Mouse (Mus musculus) embryonic facial prominence, embryonic 11.5 days (tissue): ENCODE data around the gene Gm20489. TPM values are rescaled to one million over a fixed set of nuclear protein-coding genes. Genes with fewer than 3 reads are reported as not detected.

Experiments
- ATAC-seq: fragments of 200-750 bp; cut with Nextera tagmentation; replicated peaks from 2 replicates; pipeline ENCODE4 v1.8.0; 2017; ENCODE audit warnings: low read depth; ENCODE audit not compliant: insufficient number of reproducible peaks, low FRiP score, low TSS enrichment
- DNase-seq: peaks from one replicate; pipeline ENCODE4 v3.0.0-alpha.2; 2015; ENCODE audit warnings: low spot score
- H3K27ac ChIP-seq: fragments of 300-500 bp; sonication (generic); replicated peaks from 2 replicates; pipeline ENCODE4 v1.5.1; 2014; ENCODE audit warnings: mild to moderate bottlenecking, low read depth, low read length, control low read depth
- H3K27me3 ChIP-seq: fragments of 300-500 bp; sonication (generic); 2 replicates; pipeline ENCODE4 v1.6.1; 2014; ENCODE audit warnings: mild to moderate bottlenecking, low read length, moderate library complexity, mixed read lengths; ENCODE audit not compliant: control insufficient read depth, insufficient read depth
- H3K36me3 ChIP-seq: fragments of 300-500 bp; sonication (generic); replicated peaks from 2 replicates; pipeline ENCODE4 v1.6.1; 2014; ENCODE audit warnings: low read depth, mild to moderate bottlenecking, low read length, moderate library complexity, mixed read lengths; ENCODE audit not compliant: control insufficient read depth, insufficient read depth
- H3K4me1 ChIP-seq: fragments of 300-500 bp; sonication (generic); 2 replicates; pipeline ENCODE4 v1.6.1; 2014; ENCODE audit warnings: low read length, mixed read lengths; ENCODE audit not compliant: control insufficient read depth, insufficient read depth
- H3K4me2 ChIP-seq: fragments of 300-500 bp; sonication (generic); 2 replicates; pipeline ENCODE4 v1.6.1; 2014; ENCODE audit warnings: low read depth, mild to moderate bottlenecking, control low read depth, low read length, moderate library complexity
- H3K4me3 ChIP-seq: fragments of 300-500 bp; sonication (generic); 2 replicates; pipeline ENCODE4 v1.5.1; 2014; ENCODE audit warnings: low read depth, low read length, control low read depth
- H3K9ac ChIP-seq: fragments of 300-500 bp; sonication (generic); replicated peaks from 2 replicates; pipeline ENCODE4 v1.6.1; 2014; ENCODE audit warnings: mild to moderate bottlenecking, control low read depth, low read length
- H3K9me3 ChIP-seq: fragments of 300-500 bp; sonication (generic); replicated peaks from 2 replicates; pipeline ENCODE4 v1.6.1; 2016; ENCODE audit warnings: mild to moderate bottlenecking, low read length, inconsistent platforms, mixed read lengths; ENCODE audit not compliant: control insufficient read depth
- WGBS: fragments of 180-500 bp; shearing (Covaris S2); extraction: QIAGEN DNeasy Blood & Tissue Kit; methylation state at CpG from one replicate; pipeline ENCODE4 v1.1.7; 2014; 5-methylcytosine and 5-hydroxymethylcytosine counted together
- polyA plus RNA-seq: library from polyadenylated mRNA; unstranded; fragments of >200 nt; fragmentation: Nextera tagmentation; extraction: Ambion mirVana; gene quantifications from 2 replicates; pipeline ENCODE4 v1.2.1, GENCODE M21; 2014

Gene Gm20489
- polyA plus RNA-seq, 1 experiment from 2014 or later, result not detected

DNA sequence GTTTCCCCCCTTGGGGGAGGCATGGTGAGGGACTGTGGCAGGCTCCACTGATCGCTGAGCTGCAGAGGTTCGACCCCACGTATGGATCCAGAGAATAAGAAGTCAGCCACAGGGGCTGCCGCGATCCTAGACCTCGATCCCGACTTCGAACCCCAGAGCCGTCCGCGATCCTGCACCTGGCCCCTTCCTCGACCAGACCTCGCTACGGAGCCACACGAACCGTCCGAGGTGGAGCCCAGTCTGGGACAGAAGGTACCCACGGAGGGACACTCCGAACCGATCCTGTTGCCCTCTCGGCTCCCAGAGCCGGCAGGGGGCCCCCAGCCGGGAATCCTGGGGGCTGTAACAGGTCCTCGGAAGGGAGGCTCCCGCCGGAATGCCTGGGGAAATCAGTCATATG, 14.1 kb downstream of the Gm20489 start:
- ATAC-seq (peak; percentile 40; the same call in 1 of the 2 replicates), DNase-seq (no peak)
- H3K9me3 ChIP-seq, result no peaks in the 10 kb centered on the region
- H3K4me3 ChIP-seq, result peak overlapping the region; percentile 52
- peak overlapping the region; percentile 55 for H3K9ac ChIP-seq
- H3K4me1 ChIP-seq, result no peaks in the 10 kb centered on the region
- 11% methylated on average over 26 of the region's 26 CpGs for WGBS
- H3K4me2 ChIP-seq, result peak overlapping the region; percentile 54
- H3K27me3 ChIP-seq, result no peaks in the 10 kb centered on the region
- 0 out of 2 replicates have a peak overlapping the region, but pooled peaks have one; percentile 20 for H3K27ac ChIP-seq
- no peaks in the 10 kb centered on the region for H3K36me3 ChIP-seq

DNA sequence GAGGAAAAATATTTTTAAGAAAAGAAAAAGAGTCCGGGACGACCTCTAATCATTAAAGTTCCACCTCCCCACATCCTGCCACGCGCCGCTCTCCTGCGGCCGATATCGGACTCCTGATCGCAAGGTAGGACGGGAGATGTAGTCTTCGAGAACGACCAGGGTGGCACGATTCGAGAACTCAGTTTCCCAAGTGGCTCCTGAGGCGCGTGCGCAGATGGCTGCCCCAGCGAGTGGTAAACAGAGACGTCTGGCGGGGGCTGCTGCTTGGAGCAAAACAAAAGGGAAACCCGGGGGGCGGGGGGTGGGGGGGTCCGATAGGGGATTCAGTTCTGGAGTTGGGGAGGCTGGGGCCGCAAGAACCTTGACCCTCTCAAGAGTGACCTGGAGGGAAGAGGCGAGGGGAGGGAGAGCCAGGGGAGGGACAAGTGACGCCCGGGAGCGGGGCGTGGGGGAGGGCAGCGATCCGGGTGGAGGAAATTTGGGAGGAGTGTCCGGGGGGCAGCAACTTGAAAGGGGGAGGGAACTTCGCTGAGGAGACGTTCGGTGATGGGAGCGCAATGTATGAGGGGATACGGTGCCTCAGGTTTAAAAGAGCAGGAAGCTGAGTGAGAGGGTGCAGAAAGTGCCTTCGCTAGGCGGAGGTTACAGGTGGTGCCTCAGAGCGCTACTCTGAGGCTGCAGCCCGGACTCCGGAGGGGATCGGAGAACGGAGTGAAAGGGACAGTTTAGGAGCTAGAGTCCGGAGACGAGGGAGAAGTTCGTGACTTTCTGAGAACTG, 14.7 kb downstream of the Gm20489 start, which contains the start of gene Foxo4:
Gene Foxo4, plus strand, starts transcription at position 577 of the 778 bp plus-strand sequence.
- DNase-seq (peak; percentile 93), ATAC-seq (peak; percentile 94)
- H3K27me3 ChIP-seq, result no peaks in the 10 kb centered on the region
- H3K4me3 ChIP-seq, result peak within 1 kb of the TSS; percentile 52
- no peaks in the 10 kb centered on the region for H3K36me3 ChIP-seq
- H3K27ac ChIP-seq, result peak within 1 kb of the TSS; percentile 20
- no peaks in the 10 kb centered on the region for H3K9me3 ChIP-seq
- H3K4me1 ChIP-seq, result no peaks in the 10 kb centered on the region
- peak within 1 kb of the TSS; percentile 55 for H3K9ac ChIP-seq
- peak within 1 kb of the TSS; percentile 54 for H3K4me2 ChIP-seq
- WGBS, result 19% methylated on average over 45 of the region's 47 CpGs

DNA sequence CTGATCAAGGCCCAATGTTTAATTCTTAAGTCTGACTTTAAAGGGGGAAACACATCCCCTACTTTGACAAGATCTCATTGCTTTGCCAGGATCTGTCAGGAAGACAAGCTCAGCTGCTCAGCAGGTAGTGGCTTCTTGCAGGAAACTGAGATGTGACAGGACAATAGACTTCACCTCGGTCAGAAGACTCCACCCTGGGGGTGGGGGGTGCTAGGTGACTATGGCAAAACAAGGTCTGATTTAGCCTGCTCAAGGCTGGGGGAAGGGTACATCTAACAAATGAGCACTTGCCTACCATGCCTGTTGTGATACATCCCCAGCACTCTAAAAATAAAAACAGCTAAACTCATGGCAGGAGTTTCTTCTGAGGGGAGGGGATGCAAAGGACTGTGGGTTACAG, 23.8 kb downstream of the Gm20489 start:
- Histone ChIP-seq H3K36me3 (no peaks in the 10 kb centered on the region), H3K9ac (no peak overlapping the region), H3K27ac (no peak overlapping the region), H3K27me3 (no peaks in the 10 kb centered on the region), H3K4me1 (no peaks in the 10 kb centered on the region), H3K9me3 (no peaks in the 10 kb centered on the region), H3K4me3 (no peak overlapping the region), H3K4me2 (no peak overlapping the region)
- ATAC-seq (no peak), DNase-seq (no peak)
- WGBS, result 21% methylated on average over 1 of the region's 1 CpGs

DNA sequence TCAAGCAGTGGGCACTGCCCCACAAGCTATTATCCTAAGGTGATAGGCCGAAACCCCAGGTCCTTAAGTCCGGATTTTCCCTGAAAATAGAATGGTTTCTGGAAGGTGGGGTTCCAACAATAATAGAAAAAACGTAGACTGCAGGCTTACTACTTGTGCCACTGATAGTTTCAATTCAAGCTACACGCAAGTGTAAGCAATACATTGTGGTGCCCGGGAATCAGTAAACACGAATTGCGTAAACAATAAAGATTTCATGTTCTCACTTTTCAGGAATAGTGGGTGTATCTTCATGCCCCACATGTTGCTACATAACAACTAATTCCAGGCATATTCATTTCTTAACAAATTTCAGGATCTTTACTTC, 46.0 kb downstream of the Gm20489 start:
- DNase-seq (no peak), ATAC-seq (no peak)
- Histone ChIP-seq H3K27ac (no peak overlapping the region), H3K9me3 (no peaks in the 10 kb centered on the region), H3K4me1 (no peaks in the 10 kb centered on the region), H3K4me3 (peak overlapping the region; percentile 52), H3K36me3 (no peaks in the 10 kb centered on the region), H3K9ac (no peak overlapping the region), H3K27me3 (peaks cover 2% of the 10 kb centered on the region; the same call in 1 of the 2 replicates), H3K4me2 (peak overlapping the region; percentile 33)
- WGBS, result 27% methylated on average over 7 of the region's 7 CpGs

DNA sequence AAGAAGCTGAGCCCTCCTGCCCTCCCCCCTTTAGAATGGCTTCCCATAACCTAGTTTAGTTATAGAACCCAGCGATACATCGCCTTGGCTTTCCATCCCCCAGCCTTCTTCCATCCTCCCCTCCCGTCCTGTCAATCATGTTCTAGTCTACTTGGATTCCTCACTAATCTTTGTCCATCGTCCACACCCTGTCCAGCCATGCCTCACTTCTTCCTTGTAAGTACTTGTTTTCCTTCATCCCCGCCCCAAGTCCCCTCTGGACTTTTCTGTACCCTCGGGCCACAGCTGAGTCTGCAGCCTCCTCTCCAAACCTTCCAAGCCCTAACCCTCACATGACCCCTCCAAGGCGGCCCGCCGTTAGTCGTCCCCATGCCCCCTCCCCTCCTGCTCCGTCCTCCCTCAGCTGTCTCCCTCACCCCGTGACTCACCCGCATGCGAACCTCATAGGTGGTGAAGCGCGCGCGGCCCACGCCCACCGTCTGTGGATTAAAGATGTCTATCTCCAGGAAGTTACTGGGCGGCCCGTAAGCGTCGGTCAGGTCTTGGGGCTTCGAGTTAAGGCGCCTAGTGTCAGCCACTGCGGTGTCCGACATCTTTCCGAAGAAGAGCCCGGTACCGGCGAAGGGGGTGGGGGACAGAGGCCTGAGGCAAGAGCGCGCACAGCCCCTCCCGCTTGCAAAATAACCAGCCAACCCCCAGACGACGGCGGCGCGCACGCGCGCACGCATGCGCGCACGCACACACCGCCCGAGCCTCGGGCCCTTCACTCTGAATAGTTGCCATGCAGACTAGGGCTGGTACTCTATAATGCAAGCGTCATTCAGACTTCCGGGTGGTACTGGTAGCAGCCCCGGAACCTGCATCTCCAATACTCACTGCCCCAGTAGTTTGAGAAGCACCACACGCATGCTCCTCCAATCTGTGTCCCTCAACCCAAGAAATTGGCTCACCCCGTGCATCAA, 46.7 kb downstream of the Gm20489 start, which contains the start of gene Snx12:
Gene Snx12, minus strand, starts transcription at position 730 of the 962 bp plus-strand sequence.
- peak within 1 kb of the TSS; percentile 59 for H3K9ac ChIP-seq
- no peaks in the 10 kb centered on the region for H3K9me3 ChIP-seq
- 16% methylated on average over 49 of the region's 55 CpGs for WGBS
- H3K36me3 ChIP-seq, result no peaks in the 10 kb centered on the region
- H3K27ac ChIP-seq, result 0 out of 2 replicates have a peak within 1 kb of the TSS, but pooled peaks have one; percentile 56
- ATAC-seq, result peak; percentile 97
- H3K4me1 ChIP-seq, result no peaks in the 10 kb centered on the region
- peaks cover 2% of the 10 kb centered on the region; the same call in 1 of the 2 replicates for H3K27me3 ChIP-seq
- H3K4me2 ChIP-seq, result peak within 1 kb of the TSS; percentile 43
- peak within 1 kb of the TSS; percentile 52 for H3K4me3 ChIP-seq
- DNase-seq, result peak; percentile 89

Other genes with a start within 250 kb of the Gm20489 start
- not detected in 2 replicates for gene Tex11, start 209.4 kb downstream of the Gm20489 start, polyA plus RNA-seq
- 0.64 and 0.84 TPM in 2 replicates for gene Slc7a3, start 183.0 kb downstream of the Gm20489 start, polyA plus RNA-seq
- 66.2 and 67.9 TPM in 2 replicates for gene Snx12, start 46.5 kb downstream of the Gm20489 start, polyA plus RNA-seq
- 4.3 and 4.6 TPM in 2 replicates for gene Foxo4, start 14.5 kb downstream of the Gm20489 start, polyA plus RNA-seq
- gene Gm614, start 5.0 kb downstream of the Gm20489 start, polyA plus RNA-seq, result not detected in 2 replicates
- 3.9 and 4.1 TPM in 2 replicates for gene Il2rg, start 768 bp downstream of the Gm20489 start, polyA plus RNA-seq
- 27.8 and 32.3 TPM in 2 replicates for gene Med12, start 5.0 kb upstream of the Gm20489 start, polyA plus RNA-seq
- 14.2 and 15.6 TPM in 2 replicates for gene Nlgn3, start 30.1 kb upstream of the Gm20489 start, polyA plus RNA-seq
- 0.18 and 0.40 TPM in 2 replicates for gene Gjb1, start 107.4 kb upstream of the Gm20489 start, polyA plus RNA-seq
- 25.2 and 26.2 TPM in 2 replicates for gene Zmym3, start 151.8 kb upstream of the Gm20489 start, polyA plus RNA-seq
- 682 and 720 TPM in 2 replicates for gene Nono, start 160.3 kb upstream of the Gm20489 start, polyA plus RNA-seq
- gene Itgb1bp2, start 180.1 kb upstream of the Gm20489 start, polyA plus RNA-seq, result 1.3 and 2.5 TPM in 2 replicates